Mouse (Mus musculus): ENCODE data around the gene Notch2.

DNA sequence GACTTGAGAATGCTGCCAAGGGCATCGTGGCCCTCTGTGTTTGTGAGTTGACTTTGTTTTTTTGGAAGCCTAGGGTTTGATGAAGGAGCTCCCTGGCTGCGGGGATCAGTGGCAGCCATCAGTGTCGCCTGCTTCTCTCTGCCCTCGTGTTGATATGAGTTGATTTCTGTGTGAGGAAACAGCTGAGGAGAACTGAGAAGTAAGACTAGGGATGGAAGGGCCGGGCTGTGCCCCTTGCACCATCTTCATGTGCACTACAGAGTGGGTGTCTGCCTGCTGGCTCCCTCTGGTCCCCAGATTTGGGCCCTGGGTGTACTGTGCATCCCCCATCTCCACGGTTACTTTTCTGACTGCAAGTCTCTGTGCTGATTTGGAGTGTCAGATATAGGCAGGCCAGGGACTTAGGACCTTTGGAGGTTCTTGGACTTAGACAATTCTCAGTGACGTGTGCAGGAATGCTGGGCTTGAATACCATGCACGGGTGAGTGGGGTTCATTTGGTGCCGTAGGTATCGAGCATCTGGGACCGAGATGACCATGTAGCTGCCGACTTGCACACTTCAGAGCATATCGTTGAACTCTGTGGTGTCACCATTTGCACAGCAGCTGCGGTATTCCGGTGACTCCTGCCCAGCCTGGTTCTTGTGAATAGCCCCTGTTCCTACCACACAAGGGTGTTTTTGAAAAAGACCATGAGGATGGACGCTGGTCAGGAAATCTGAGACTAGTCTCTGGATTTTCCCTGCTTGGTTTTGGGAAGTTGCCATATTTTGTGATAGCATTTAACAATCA, 26.5 kb downstream of the Notch2 start:
- TF ChIP-seq GATA1 (IDR thresholded peaks at IDR 0.05; ENCODE audit: low read length) (no peak), TAL1 (IDR thresholded peaks at IDR 0.05; ENCODE audit: low read length) (no peak)

Measured in erythroblast, embryonic 14.5 days (primary cell).